Mouse (Mus musculus): Measurements from ENCODE around the gene Cyp26b1. TPM values are rescaled to one million over a fixed set of nuclear protein-coding genes. Genes with fewer than 3 reads are reported as not detected.

Cyp26b1 gene
- polyA plus RNA-seq, 2 experiments = 0.07 TPM; not detected in 1

DNA sequence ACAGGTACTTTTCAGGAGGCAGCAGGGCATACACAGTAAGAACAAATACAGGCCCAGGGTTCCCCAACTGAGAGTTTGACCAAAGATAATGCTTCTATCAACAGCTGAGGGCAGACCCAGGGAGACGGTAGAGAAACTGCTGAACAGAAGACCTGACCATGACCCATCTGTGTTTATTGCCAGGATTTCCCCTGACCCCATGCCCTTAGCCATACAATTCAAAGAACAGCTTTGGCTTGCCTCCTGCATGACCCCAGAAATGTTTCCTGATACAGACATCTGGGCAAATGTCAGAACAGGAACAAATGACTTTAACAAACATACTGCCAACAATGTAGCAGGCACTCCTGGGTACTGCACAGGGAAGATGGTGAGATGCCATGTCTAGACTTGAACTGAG, 36.6 kb upstream of the Cyp26b1 start:
- Histone ChIP-seq H3K9me3 (ENCODE audit: control insufficient read depth, low read length) (no peaks in the 10 kb centered on the region), H3K4me1 (replicated peaks; ENCODE audit: control insufficient read depth in 2 of 2, insufficient read depth in 2 of 2, low read length in 1 of 2) (peaks cover 0 to 3% of the 10 kb centered on the region in 2 experiments; a peak in 1 of 4 replicates), H3K4me3 (ENCODE audit: insufficient read depth in 1 of 2, low read depth in 2 of 2, low read length in 2 of 2) (no peak overlapping the region), H3K4me2 (ENCODE audit: low read depth) (no peak overlapping the region), H3K9ac (replicated peaks) (no peak overlapping the region), H3K36me3 (replicated peaks; ENCODE audit: control insufficient read depth, insufficient read depth, low read depth) (no peaks in the 10 kb centered on the region), H3K27me3 (ENCODE audit: control insufficient read depth, insufficient read depth, low read length) (no peaks in the 10 kb centered on the region), H3K27ac (no peak overlapping the region)
- TF ChIP-seq CTCF (IDR thresholded peaks at IDR 0.05; ENCODE audit: low read depth) (no peak), EP300 (IDR thresholded peaks at IDR 0.05; ENCODE audit: low read depth) (no peak)
- WGBS (ENCODE audit: insufficient replicate concordance) = 10% methylated on average over 1 of the region's 1 CpGs
- ATAC-seq (ENCODE audit: insufficient read depth) = no peak
- DNase-seq (ENCODE audit: low read depth in 3 of 3, low spot score in 3 of 3) = no peak

DNA sequence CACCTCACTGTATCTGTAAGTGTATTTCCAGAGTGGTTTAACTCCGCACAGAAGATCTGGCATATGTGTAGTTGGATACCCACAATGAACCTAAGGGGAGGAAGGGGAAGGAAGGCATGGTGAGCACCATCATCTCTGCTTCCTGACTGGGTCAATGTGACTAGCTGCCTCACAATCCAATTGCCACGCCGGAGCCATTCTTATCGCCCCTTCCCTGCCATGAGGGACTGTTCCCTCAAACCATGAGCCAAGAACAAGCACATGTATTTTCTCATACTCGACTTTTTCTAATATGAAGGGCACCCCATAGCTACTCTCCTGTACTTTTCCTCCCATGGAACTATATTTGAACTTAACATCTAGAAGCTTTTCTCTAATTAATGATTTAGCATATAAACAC, 35.1 kb upstream of the Cyp26b1 start:
- Histone ChIP-seq H3K27ac (no peak overlapping the region), H3K4me2 (ENCODE audit: low read depth) (no peak overlapping the region), H3K4me3 (ENCODE audit: insufficient read depth in 1 of 2, low read depth in 2 of 2, low read length in 2 of 2) (no peak overlapping the region), H3K27me3 (ENCODE audit: control insufficient read depth, insufficient read depth, low read length) (no peaks in the 10 kb centered on the region), H3K36me3 (replicated peaks; ENCODE audit: control insufficient read depth, insufficient read depth, low read depth) (no peaks in the 10 kb centered on the region), H3K9ac (replicated peaks) (no peak overlapping the region), H3K9me3 (ENCODE audit: control insufficient read depth, low read length) (no peaks in the 10 kb centered on the region), H3K4me1 (replicated peaks; ENCODE audit: control insufficient read depth in 2 of 2, insufficient read depth in 2 of 2, low read length in 1 of 2) (peaks cover 0 to 3% of the 10 kb centered on the region in 2 experiments; a peak in 1 of 4 replicates)
- WGBS (ENCODE audit: insufficient replicate concordance) = 56% methylated on average over 5 of the region's 5 CpGs
- DNase-seq (ENCODE audit: low read depth in 3 of 3, low spot score in 3 of 3) = no peak
- TF ChIP-seq CTCF (IDR thresholded peaks at IDR 0.05; ENCODE audit: low read depth) (no peak), EP300 (IDR thresholded peaks at IDR 0.05; ENCODE audit: low read depth) (no peak)
- no peak for ATAC-seq (ENCODE audit: insufficient read depth)

DNA sequence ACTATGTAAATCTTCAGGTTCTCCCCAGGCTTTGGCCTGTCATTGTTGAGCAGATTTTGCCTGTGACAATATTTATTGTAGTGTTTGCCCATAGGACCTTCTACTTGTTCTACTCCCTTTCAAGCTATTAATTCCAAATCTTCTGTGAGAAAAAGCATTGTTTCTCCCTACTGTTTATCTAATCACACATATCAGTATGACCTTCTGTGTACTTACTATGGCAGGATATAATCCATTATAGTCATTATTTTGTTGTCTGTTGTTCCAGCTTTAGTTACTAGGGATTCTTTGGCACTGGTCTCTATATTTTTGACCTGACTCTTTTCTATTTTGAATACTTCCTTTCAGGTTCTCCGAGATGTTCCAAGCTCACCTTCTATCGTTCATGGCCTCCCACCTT, 32.7 kb upstream of the Cyp26b1 start:
- ATAC-seq (ENCODE audit: insufficient read depth) (no peak), DNase-seq (ENCODE audit: low read depth in 3 of 3, low spot score in 3 of 3) (no peak)
- no peak overlapping the region for H3K4me3 ChIP-seq (ENCODE audit: insufficient read depth in 1 of 2, low read depth in 2 of 2, low read length in 2 of 2)
- H3K36me3 ChIP-seq (replicated peaks; ENCODE audit: control insufficient read depth, insufficient read depth, low read depth) = no peaks in the 10 kb centered on the region
- no peak overlapping the region for H3K27ac ChIP-seq
- H3K4me2 ChIP-seq (ENCODE audit: low read depth) = no peak overlapping the region
- no peaks in the 10 kb centered on the region for H3K27me3 ChIP-seq (ENCODE audit: control insufficient read depth, insufficient read depth, low read length)
- peaks cover 0 to 3% of the 10 kb centered on the region in 2 experiments; a peak in 1 of 4 replicates for H3K4me1 ChIP-seq (replicated peaks; ENCODE audit: control insufficient read depth in 2 of 2, insufficient read depth in 2 of 2, low read length in 1 of 2)
- H3K9me3 ChIP-seq (ENCODE audit: control insufficient read depth, low read length) = no peaks in the 10 kb centered on the region
- TF ChIP-seq EP300 (IDR thresholded peaks at IDR 0.05; ENCODE audit: low read depth) (no peak), CTCF (IDR thresholded peaks at IDR 0.05; ENCODE audit: low read depth) (no peak)
- WGBS (ENCODE audit: insufficient replicate concordance) = 56% methylated on average over 2 of the region's 2 CpGs
- H3K9ac ChIP-seq (replicated peaks) = no peak overlapping the region

DNA sequence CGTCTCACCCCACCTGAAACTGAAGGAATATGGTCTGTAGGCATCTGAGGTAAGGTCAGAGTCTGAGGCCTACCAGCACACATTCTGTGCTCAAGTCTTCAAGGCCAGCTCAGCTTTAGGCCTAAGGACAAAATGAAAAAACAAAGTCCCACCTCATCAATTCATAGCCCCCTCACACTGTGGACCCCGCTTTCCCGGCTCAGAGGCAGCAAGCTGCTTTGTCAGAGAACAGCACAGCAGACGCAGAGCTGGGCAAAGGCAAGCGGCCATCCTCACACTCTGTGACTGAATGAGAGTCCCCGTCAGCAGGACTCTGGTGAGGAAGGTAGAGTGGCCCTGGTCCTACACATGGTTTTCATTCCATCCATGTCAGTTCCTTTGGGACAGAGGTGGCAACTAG, 25.5 kb upstream of the Cyp26b1 start:
- no peak overlapping the region for H3K27ac ChIP-seq
- no peaks in the 10 kb centered on the region for H3K27me3 ChIP-seq (ENCODE audit: control insufficient read depth, insufficient read depth, low read length)
- H3K4me3 ChIP-seq (ENCODE audit: insufficient read depth in 1 of 2, low read depth in 2 of 2, low read length in 2 of 2) = no peak overlapping the region
- no peaks in the 10 kb centered on the region for H3K36me3 ChIP-seq (replicated peaks; ENCODE audit: control insufficient read depth, insufficient read depth, low read depth)
- no peaks in the 10 kb centered on the region for H3K9me3 ChIP-seq (ENCODE audit: control insufficient read depth, low read length)
- H3K9ac ChIP-seq (replicated peaks) = no peak overlapping the region
- no peaks in the 10 kb centered on the region; a peak in 1 of 4 replicates for H3K4me1 ChIP-seq (replicated peaks; ENCODE audit: control insufficient read depth in 2 of 2, insufficient read depth in 2 of 2, low read length in 1 of 2)
- DNase-seq (ENCODE audit: low read depth in 3 of 3, low spot score in 3 of 3) (no peak), ATAC-seq (ENCODE audit: insufficient read depth) (no peak)
- 73% methylated on average over 6 of the region's 6 CpGs for WGBS (ENCODE audit: insufficient replicate concordance)
- H3K4me2 ChIP-seq (ENCODE audit: low read depth) = no peak overlapping the region
- TF ChIP-seq EP300 (IDR thresholded peaks at IDR 0.05; ENCODE audit: low read depth) = no peak

DNA sequence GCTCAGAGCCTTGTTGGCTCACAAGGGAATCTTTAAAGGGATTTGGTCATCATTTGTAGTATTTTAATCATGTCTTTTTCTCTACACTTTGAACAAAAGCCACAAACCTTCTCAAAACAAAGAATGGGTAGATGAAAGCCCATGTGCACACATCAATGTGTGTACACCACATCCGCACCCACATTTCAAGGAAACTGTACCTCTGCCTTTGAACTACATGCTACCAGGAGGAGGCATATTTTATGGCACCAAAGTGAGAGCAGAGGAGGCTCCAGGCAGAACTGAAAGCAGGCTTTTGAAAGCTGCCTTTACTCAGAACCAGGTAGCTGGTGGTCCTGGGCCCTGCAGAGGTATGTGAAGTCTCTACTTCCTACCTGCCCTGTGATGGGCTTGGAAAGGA, 23.3 kb upstream of the Cyp26b1 start:
- no peak for DNase-seq (ENCODE audit: low read depth in 3 of 3, low spot score in 3 of 3)
- no peak for ATAC-seq (ENCODE audit: insufficient read depth)
- 64% methylated on average over 1 of the region's 1 CpGs for whole genome bisulfite sequencing (ENCODE audit: insufficient replicate concordance)
- Histone ChIP-seq H3K9me3 (ENCODE audit: control insufficient read depth, low read length) (no peaks in the 10 kb centered on the region), H3K27me3 (ENCODE audit: control insufficient read depth, insufficient read depth, low read length) (no peaks in the 10 kb centered on the region), H3K4me3 (ENCODE audit: insufficient read depth in 1 of 2, low read depth in 2 of 2, low read length in 2 of 2) (no peak overlapping the region), H3K4me2 (ENCODE audit: low read depth) (no peak overlapping the region), H3K4me1 (replicated peaks; ENCODE audit: control insufficient read depth in 2 of 2, insufficient read depth in 2 of 2, low read length in 1 of 2) (no peaks in the 10 kb centered on the region), H3K36me3 (replicated peaks; ENCODE audit: control insufficient read depth, insufficient read depth, low read depth) (no peaks in the 10 kb centered on the region), H3K9ac (replicated peaks) (no peak overlapping the region), H3K27ac (no peak overlapping the region)
- TF ChIP-seq EP300 (IDR thresholded peaks at IDR 0.05; ENCODE audit: low read depth) = no peak
